Mouse (Mus musculus) liver, embryonic 14.5 days (tissue): ENCODE data around the gene Mettl24. TPM values are rescaled to one million over a fixed set of nuclear protein-coding genes. Genes with fewer than 3 reads are reported as not detected.

ENCODE experiments used
- ATAC-seq: fragments of 200-750 bp; cut with Nextera tagmentation; 2 replicates; pipeline ENCODE4 v1.8.0; 2017; ENCODE audit warnings: moderate number of reproducible peaks, mild to moderate bottlenecking, moderate library complexity; ENCODE audit not compliant: insufficient read depth
- DNase-seq, 3 experiments: peaks; one replicate each; pipeline ENCODE4 v3.0.0-alpha.2; 2012 to 2013; ENCODE audit warnings: low read depth in 3 of 3, low spot score in 3 of 3
- H3K27ac ChIP-seq: fragments of 300-500 bp; sonication (generic); 2 replicates; pipeline ENCODE4 v1.5.1; 2014; ENCODE audit warnings: moderate library complexity, mild to moderate bottlenecking, control low read depth, inconsistent platforms
- H3K27me3 ChIP-seq: fragments of 300-500 bp; sonication (generic); 2 replicates; pipeline ENCODE4 v1.6.1; 2014; ENCODE audit warnings: mild to moderate bottlenecking, low read length, moderate library complexity; ENCODE audit not compliant: control insufficient read depth, insufficient read depth
- H3K36me3 ChIP-seq: fragments of 300-500 bp; sonication (generic); replicated peaks from 2 replicates; pipeline ENCODE4 v1.6.1; 2014; ENCODE audit warnings: low read depth; ENCODE audit not compliant: control insufficient read depth, insufficient read depth
- H3K4me1 ChIP-seq, 2 experiments: fragments of 200-500 bp in 1 of 2; fragments of 300-500 bp in 1 of 2; sonication (generic) in 1 of 2; replicated peaks; 2 replicates each; pipeline ENCODE4 v1.6.1; 2012 to 2014; ENCODE audit warnings: antibody characterized with exemption in 1 of 2, inconsistent platforms in 1 of 2, low read length in 1 of 2; ENCODE audit not compliant: control insufficient read depth in 2 of 2, insufficient read depth in 2 of 2
- H3K4me2 ChIP-seq: fragments of 300-500 bp; sonication (generic); 2 replicates; pipeline ENCODE4 v1.6.1; 2014; ENCODE audit warnings: low read depth, mild to moderate bottlenecking, control low read depth, moderate library complexity
- H3K4me3 ChIP-seq, 2 experiments: fragments of 200-500 bp in 1 of 2; fragments of 300-500 bp in 1 of 2; sonication (generic) in 1 of 2; 2 replicates each; pipeline ENCODE4 v1.5.1; 2012 to 2014; ENCODE audit warnings: low read depth in 2 of 2, low read length in 2 of 2, mild to moderate bottlenecking in 2 of 2, control low read depth in 1 of 2, inconsistent platforms in 1 of 2, moderate library complexity in 1 of 2; ENCODE audit not compliant: insufficient read depth in 1 of 2
- H3K9ac ChIP-seq: fragments of 300-500 bp; sonication (generic); replicated peaks from 2 replicates; pipeline ENCODE4 v1.6.1; 2014; ENCODE audit warnings: mild to moderate bottlenecking, control low read depth, moderate library complexity
- H3K9me3 ChIP-seq: fragments of 300-500 bp; sonication (generic); 2 replicates; pipeline ENCODE4 v1.6.1; 2016; ENCODE audit warnings: low read length, mixed read lengths; ENCODE audit not compliant: control insufficient read depth
- CTCF ChIP-seq: IDR thresholded peaks from 2 replicates; pipeline ENCODE4 v1.5.1; 2016; ENCODE audit warnings: antibody characterized with exemption, low read depth, control low read depth
- EP300 ChIP-seq: IDR thresholded peaks from 2 replicates; pipeline ENCODE4 v1.6.1; 2016; ENCODE audit warnings: antibody characterized with exemption, low read depth
- WGBS: fragments of 180-500 bp; shearing (Covaris S2); extraction: QIAGEN DNeasy Blood & Tissue Kit; methylation state at CpG from one replicate; pipeline ENCODE4 v1.1.7; 2014; ENCODE audit not compliant: insufficient replicate concordance; 5-methylcytosine and 5-hydroxymethylcytosine counted together
- polyA plus RNA-seq, 2 experiments: library from polyadenylated mRNA; depleted of rRNA in 1 of 2; stranded (reverse) in 1 of 2; unstranded in 1 of 2; fragments of >200 nt; fragmentation: Nextera tagmentation in 1 of 2; extraction: Ambion mirVana in 1 of 2; gene quantifications; 2 replicates each; pipeline versions ENCODE4 v1.2.1 to v1.2.3; 2012 to 2014

Gene Mettl24
- polyA plus RNA-seq, 2 experiments, result 0.18 to 0.33 TPM

DNA sequence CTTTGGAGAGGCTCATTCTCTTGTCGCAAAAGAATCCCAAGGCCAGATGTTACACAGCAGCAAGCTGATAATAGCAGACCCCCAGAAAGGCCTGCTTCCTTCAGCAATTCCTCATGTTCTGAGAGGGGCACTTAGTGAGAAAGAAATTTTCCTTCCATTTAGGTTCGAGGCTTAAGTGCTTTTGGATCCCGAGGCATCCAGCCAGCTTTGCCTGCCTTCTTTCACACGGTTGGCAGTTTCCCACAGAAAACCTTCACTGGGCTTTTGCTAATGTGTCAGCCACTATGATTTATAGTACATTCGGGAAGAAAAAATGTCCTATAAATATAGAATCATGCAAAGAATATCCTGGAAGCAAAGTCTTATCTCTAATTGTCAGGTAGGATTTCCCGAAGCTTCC is 36.0 kb downstream of the Mettl24 start:
- Histone ChIP-seq H3K9me3 (no peaks in the 10 kb centered on the region), H3K36me3 (no peaks in the 10 kb centered on the region), H3K4me3 (no peak overlapping the region), H3K4me2 (no peak overlapping the region), H3K27ac (no peak overlapping the region), H3K4me1 (no peaks in the 10 kb centered on the region), H3K9ac (no peak overlapping the region), H3K27me3 (no peaks in the 10 kb centered on the region)
- 59% methylated on average over 6 of the region's 6 CpGs for WGBS
- TF ChIP-seq EP300, result no peak
- no peak for TF ChIP-seq CTCF
- DNase-seq (no peak), ATAC-seq (no peak)

DNA sequence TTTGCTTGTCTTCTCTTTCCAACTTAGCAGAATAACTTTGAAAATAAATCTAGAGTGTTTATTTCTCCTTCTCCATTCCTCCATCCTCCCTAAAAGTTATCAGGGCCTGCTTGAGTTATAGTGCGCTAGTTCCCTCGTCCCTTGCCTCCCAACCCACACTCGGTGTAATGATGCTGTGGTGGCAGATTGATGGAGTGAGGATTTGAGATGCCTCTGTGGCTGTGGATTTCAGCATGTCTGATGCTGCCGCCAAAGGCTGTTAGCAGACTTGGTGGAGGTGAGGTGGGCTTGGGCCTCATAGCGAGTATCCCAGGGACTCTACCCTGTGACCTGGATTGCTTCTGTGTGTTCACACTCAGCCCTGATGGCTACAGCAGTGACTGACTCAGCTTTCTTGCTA is 37.8 kb downstream of the Mettl24 start:
- Histone ChIP-seq H3K4me2 (no peak overlapping the region), H3K9me3 (no peaks in the 10 kb centered on the region), H3K4me1 (no peaks in the 10 kb centered on the region), H3K4me3 (no peak overlapping the region), H3K36me3 (no peaks in the 10 kb centered on the region), H3K9ac (no peak overlapping the region), H3K27ac (no peak overlapping the region), H3K27me3 (no peaks in the 10 kb centered on the region)
- ATAC-seq (no peak), DNase-seq (no peak)
- 64% methylated on average over 5 of the region's 5 CpGs for WGBS
- TF ChIP-seq EP300 (no peak), CTCF (no peak)

DNA sequence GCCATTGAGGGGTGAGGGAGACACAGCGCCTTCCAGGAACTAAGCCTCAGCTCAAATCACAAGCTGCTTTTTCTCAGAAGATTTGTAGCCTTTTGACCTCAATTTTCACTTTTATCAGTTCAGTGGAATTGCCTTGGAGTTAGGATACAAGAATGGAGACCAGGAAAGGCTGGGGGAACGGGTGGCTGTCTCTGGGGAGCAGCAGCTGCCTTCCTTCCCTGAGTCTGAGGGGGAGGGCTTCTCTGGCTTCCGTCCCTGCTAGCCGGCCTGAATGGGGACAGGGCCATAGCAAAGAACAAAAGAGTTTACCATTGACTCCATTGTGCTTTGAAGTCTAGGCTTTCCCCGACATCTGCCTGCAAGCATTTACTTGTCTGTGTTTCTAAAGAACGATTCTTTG is 41.3 kb downstream of the Mettl24 start:
- DNase-seq (no peak), ATAC-seq (no peak)
- no peaks in the 10 kb centered on the region for H3K9me3 ChIP-seq
- no peaks in the 10 kb centered on the region for H3K4me1 ChIP-seq
- H3K27ac ChIP-seq, result no peak overlapping the region
- H3K9ac ChIP-seq, result no peak overlapping the region
- H3K4me2 ChIP-seq, result no peak overlapping the region
- 43% methylated on average over 6 of the region's 6 CpGs for whole genome bisulfite sequencing
- H3K27me3 ChIP-seq, result no peaks in the 10 kb centered on the region
- no peak for TF ChIP-seq CTCF
- no peak for TF ChIP-seq EP300
- H3K4me3 ChIP-seq, result no peak overlapping the region
- no peaks in the 10 kb centered on the region for H3K36me3 ChIP-seq

DNA sequence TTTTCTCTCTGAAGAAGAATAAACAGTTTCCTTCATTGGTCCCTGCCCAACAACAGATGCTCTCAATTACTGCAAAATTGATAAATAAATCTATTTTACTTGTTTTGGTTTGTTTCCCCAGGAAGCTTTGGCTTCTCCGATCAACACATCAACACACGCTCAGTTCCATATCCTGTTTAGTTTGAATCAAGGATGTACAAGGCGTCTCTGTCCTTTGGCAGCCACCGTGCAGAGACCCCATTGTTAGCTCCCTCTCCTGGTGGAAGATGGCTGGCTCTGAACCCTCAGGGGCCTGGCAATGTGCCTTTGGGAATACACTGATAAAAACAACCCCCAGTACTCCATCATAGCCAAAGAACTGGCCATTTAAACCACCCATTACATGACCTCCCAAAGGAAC is 42.0 kb downstream of the Mettl24 start:
- DNase-seq, result no peak
- 39% methylated on average over 4 of the region's 4 CpGs for WGBS
- H3K4me2 ChIP-seq, result no peak overlapping the region
- H3K4me3 ChIP-seq, result no peak overlapping the region
- H3K36me3 ChIP-seq, result no peaks in the 10 kb centered on the region
- no peak overlapping the region for H3K9ac ChIP-seq
- ATAC-seq, result no peak
- H3K9me3 ChIP-seq, result no peaks in the 10 kb centered on the region
- no peak overlapping the region for H3K27ac ChIP-seq
- no peaks in the 10 kb centered on the region for H3K4me1 ChIP-seq
- H3K27me3 ChIP-seq, result no peaks in the 10 kb centered on the region
- TF ChIP-seq CTCF (no peak), EP300 (no peak)

DNA sequence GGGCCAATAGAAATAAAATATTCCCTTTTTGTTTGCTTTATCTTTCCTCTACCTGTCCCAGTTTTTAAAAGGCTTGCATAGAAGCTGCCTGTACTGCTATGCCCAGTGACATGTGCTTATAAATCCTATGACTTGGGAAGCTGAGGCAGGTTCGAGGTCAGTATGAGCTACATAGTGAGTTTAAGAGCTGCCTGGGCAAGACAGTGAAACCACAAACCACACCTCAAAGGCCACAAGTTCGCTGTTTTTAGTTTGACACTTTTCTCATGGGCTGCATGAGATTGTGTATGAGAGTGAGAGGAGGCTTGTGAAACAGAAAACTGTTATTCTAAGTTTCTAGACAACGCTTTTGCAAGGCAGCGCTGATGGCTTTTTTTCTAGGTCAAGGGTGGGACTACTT is 42.4 kb downstream of the Mettl24 start:
- Histone ChIP-seq H3K4me2 (no peak overlapping the region), H3K27ac (no peak overlapping the region), H3K36me3 (no peaks in the 10 kb centered on the region), H3K9ac (no peak overlapping the region), H3K4me3 (no peak overlapping the region), H3K4me1 (no peaks in the 10 kb centered on the region), H3K27me3 (no peaks in the 10 kb centered on the region), H3K9me3 (no peaks in the 10 kb centered on the region)
- WGBS, result 36% methylated on average over 4 of the region's 4 CpGs
- DNase-seq (no peak), ATAC-seq (no peak)
- no peak for TF ChIP-seq EP300
- no peak for TF ChIP-seq CTCF
